Mouse (Mus musculus) midbrain, embryonic 12.5 days (tissue): ENCODE measurements at regions not wholly inside any gene's neighbourhood (a gene's known extent, or its start where the extent isn't known, plus 50 kb on each side); places are given as distances from the start of the nearest gene placed in this dataset.

Experiments
- ATAC-seq: fragments of 200-750 bp; cut with Nextera tagmentation; 2 replicates; pipeline ENCODE4 v1.8.0; 2017; ENCODE audit warnings: low read depth, moderate TSS enrichment, moderate library complexity; ENCODE audit not compliant: low FRiP score
- H3K27ac ChIP-seq: fragments of 300-500 bp; sonication (generic); replicated peaks from 2 replicates; pipeline ENCODE4 v1.5.1; 2016; ENCODE audit warnings: mild to moderate bottlenecking
- H3K27me3 ChIP-seq: fragments of 300-500 bp; sonication (generic); 2 replicates; pipeline ENCODE4 v1.6.1; 2016; ENCODE audit warnings: mild to moderate bottlenecking
- H3K36me3 ChIP-seq: fragments of 300-500 bp; sonication (generic); 2 replicates; pipeline ENCODE4 v1.6.1; 2016
- H3K4me1 ChIP-seq: fragments of 300-500 bp; sonication (generic); 2 replicates; pipeline ENCODE4 v1.6.1; 2016
- H3K4me2 ChIP-seq: fragments of 300-500 bp; sonication (generic); replicated peaks from 2 replicates; pipeline ENCODE4 v1.6.1; 2016; ENCODE audit warnings: mild to moderate bottlenecking, moderate library complexity
- H3K4me3 ChIP-seq: fragments of 300-500 bp; sonication (generic); 2 replicates; pipeline ENCODE4 v1.5.1; 2016; ENCODE audit warnings: mild to moderate bottlenecking
- H3K9ac ChIP-seq: fragments of 300-500 bp; sonication (generic); replicated peaks from 2 replicates; pipeline ENCODE4 v1.6.1; 2016; ENCODE audit warnings: mild to moderate bottlenecking, moderate library complexity
- H3K9me3 ChIP-seq: fragments of 300-500 bp; sonication (generic); 2 replicates; pipeline ENCODE4 v1.6.1; 2016; ENCODE audit warnings: mild to moderate bottlenecking
- WGBS: fragments of 180-500 bp; shearing (Covaris S2); methylation state at CpG from one replicate; pipeline ENCODE4 v1.1.7; 2016; 5-methylcytosine and 5-hydroxymethylcytosine counted together

DNA sequence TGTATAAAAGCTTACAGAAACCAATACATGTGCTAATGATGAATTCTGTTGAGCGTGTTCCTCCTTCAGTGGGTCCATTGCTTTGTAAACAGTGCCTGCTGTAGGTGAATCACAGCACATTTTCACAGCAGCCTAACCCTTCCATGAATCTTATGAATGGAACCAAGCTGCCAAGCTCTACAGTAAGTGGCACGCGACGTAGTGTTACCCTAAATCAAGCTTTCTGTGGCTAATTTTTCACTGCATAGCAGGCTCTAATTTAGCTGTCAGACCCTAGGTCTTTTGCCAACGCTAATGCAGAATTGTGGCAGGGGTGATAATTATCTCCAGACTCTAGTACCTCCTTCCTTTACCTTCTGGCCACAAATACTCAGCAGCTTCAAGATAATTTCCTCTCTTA lies 339.0 kb upstream of the Ercc4 start:
- ATAC-seq, result no peak
- no peak overlapping the region for H3K4me3 ChIP-seq
- no peaks in the 10 kb centered on the region for H3K36me3 ChIP-seq
- no peak overlapping the region for H3K9ac ChIP-seq
- H3K4me1 ChIP-seq, result no peaks in the 10 kb centered on the region
- H3K4me2 ChIP-seq, result no peak overlapping the region
- 95% methylated on average over 5 of the region's 5 CpGs for WGBS
- no peaks in the 10 kb centered on the region for H3K27me3 ChIP-seq
- H3K27ac ChIP-seq, result no peak overlapping the region
- H3K9me3 ChIP-seq, result no peaks in the 10 kb centered on the region

DNA sequence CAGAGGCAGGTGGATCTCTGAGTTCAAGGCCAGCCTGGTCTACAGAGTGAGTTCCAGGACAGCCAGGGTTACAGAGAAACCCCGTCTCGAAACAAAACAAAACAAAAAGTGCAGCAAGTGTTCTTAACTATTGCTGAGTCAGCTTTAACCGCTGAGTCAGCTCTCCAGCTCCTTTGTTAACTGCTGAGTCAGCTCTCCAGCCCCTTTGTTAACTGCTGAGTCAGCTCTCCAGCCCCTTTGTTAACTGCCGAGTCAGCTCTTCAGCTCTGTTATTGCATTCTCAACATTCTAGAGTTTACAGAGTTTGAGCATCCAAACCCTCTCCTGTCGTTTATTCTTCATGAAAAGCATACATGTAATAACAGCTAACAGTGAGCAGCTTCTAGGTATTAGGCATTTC lies 336.9 kb upstream of the Ercc4 start:
- Histone ChIP-seq H3K4me2 (no peak overlapping the region), H3K27ac (no peak overlapping the region), H3K4me1 (no peaks in the 10 kb centered on the region), H3K27me3 (no peaks in the 10 kb centered on the region), H3K36me3 (no peaks in the 10 kb centered on the region), H3K9ac (no peak overlapping the region), H3K9me3 (no peaks in the 10 kb centered on the region), H3K4me3 (no peak overlapping the region)
- ATAC-seq, result no peak
- 88% methylated on average over 5 of the region's 5 CpGs for WGBS

DNA sequence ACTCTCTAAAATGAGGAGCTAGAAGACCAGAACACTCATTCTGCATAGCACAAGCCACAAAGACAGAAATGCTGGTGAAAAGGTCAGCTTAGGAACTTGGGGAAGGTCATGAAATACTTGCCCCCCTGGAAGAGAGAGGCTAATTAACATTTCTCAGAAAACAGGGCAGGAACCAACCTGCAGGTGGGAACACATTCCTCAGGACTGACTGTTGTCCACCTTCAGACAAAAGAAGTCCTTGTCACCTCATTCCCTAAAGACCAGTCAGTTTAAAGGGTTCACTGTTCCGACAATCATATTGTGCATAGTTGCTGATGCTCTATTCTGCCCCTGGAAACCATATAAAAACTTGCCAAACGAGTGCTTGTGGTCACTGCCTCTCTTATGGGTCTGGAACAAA lies 333.6 kb upstream of the Ercc4 start:
- no peak overlapping the region for H3K4me2 ChIP-seq
- no peaks in the 10 kb centered on the region for H3K4me1 ChIP-seq
- H3K36me3 ChIP-seq, result no peaks in the 10 kb centered on the region
- no peak overlapping the region for H3K9ac ChIP-seq
- WGBS, result 62% methylated on average over 2 of the region's 2 CpGs
- ATAC-seq, result no peak
- no peaks in the 10 kb centered on the region for H3K27me3 ChIP-seq
- H3K9me3 ChIP-seq, result no peaks in the 10 kb centered on the region
- no peak overlapping the region for H3K4me3 ChIP-seq
- no peak overlapping the region for H3K27ac ChIP-seq

DNA sequence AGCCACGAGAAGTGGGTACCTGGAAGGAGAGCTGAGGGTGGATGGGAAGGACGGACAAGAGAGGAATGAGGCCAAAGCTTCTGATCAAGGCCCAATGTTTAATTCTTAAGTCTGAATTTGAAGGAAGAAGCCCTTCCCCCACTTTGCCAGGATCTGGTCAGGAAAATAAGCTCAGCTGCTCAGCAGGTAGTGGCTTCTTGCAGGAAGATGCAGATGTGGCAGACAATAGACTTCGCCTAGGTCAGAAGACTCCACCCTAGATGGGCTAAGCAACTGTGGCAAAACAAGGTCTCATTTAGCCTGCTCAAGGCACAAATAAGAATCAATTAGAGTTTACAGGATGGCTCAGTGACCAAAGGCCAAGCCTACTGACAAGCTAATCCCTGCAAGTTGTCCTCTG lies 330.4 kb upstream of the Ercc4 start:
- H3K4me1 ChIP-seq, result no peaks in the 10 kb centered on the region
- H3K27ac ChIP-seq, result no peak overlapping the region
- H3K9me3 ChIP-seq, result no peaks in the 10 kb centered on the region
- no peak overlapping the region for H3K4me2 ChIP-seq
- H3K4me3 ChIP-seq, result no peak overlapping the region
- H3K36me3 ChIP-seq, result no peaks in the 10 kb centered on the region
- no peak overlapping the region for H3K9ac ChIP-seq
- no peak for ATAC-seq
- 73% methylated on average over 3 of the region's 3 CpGs for WGBS
- no peaks in the 10 kb centered on the region for H3K27me3 ChIP-seq

DNA sequence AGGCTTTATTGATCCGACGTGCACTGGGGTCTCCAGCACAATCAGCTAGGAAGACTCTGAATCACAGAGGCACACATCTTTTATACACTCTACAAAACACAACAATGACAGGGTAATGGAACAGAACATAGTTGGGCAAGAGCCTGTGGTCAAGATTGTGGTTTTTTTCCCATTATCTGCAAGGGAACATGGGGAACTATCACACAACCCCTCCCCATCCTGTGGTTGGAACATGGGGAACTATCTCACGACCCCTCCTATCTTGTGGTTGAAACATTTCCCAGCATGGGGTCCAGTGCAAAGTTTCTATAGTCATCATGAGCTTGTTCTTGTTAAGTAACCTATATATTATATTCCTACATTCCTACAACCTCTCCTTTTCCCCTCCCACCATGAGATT lies 328.8 kb upstream of the Ercc4 start:
- no peaks in the 10 kb centered on the region for H3K36me3 ChIP-seq
- H3K9me3 ChIP-seq, result no peaks in the 10 kb centered on the region
- no peak overlapping the region for H3K27ac ChIP-seq
- 84% methylated on average over 3 of the region's 3 CpGs for WGBS
- ATAC-seq, result no peak
- no peak overlapping the region for H3K4me2 ChIP-seq
- no peak overlapping the region for H3K4me3 ChIP-seq
- no peak overlapping the region for H3K9ac ChIP-seq
- no peaks in the 10 kb centered on the region for H3K27me3 ChIP-seq
- no peaks in the 10 kb centered on the region for H3K4me1 ChIP-seq

DNA sequence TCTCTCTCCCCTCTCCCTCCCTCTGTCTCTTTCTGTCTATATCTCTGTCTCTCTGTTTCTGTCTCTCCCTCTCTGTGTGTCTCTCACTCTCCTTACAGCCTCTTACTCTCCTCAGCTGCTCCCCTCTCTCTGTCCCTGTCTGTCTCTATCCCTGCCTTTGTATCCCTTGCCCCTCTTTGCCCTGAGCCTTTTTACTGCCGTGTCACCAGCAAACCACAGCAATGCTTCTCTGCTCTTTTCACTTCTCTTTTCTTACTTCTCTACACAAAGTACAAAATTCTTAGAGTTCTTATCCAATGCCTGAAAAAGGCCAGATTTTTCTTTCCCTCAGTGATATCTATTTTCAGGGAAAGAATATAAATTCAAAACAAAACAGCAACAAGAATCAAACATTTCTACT lies 323.7 kb upstream of the Ercc4 start:
- Histone ChIP-seq H3K36me3 (no peaks in the 10 kb centered on the region), H3K27ac (no peak overlapping the region), H3K4me1 (no peaks in the 10 kb centered on the region), H3K4me2 (no peak overlapping the region), H3K4me3 (no peak overlapping the region), H3K9ac (no peak overlapping the region), H3K27me3 (no peaks in the 10 kb centered on the region), H3K9me3 (no peaks in the 10 kb centered on the region)
- ATAC-seq, result no peak
- 50% methylated on average over 1 of the region's 1 CpGs for WGBS

DNA sequence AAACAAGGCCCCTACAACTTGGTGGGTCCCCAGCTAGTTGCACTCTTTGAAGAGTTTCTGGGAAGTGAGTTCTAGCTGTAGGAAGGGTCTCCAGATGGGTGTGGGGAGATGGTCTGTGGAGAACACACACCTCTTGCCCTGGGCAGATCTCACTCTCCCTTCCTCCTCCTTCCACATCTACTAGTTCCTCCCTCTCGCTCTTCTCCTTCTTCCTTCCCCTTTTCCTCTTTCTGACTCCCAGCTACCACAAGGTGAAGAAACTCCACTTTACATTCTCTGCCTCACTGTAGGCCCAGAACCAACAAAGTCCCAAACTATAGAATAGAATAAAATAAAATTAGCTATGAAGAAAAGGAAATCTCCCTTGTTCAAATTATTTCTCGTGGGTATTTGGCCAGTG lies 311.0 kb upstream of the Ercc4 start:
- Histone ChIP-seq H3K4me2 (no peak overlapping the region), H3K36me3 (no peaks in the 10 kb centered on the region), H3K27me3 (no peaks in the 10 kb centered on the region), H3K27ac (no peak overlapping the region), H3K4me3 (no peak overlapping the region), H3K4me1 (no peaks in the 10 kb centered on the region), H3K9ac (no peak overlapping the region), H3K9me3 (no peaks in the 10 kb centered on the region)
- WGBS, result 86% methylated on average over 2 of the region's 2 CpGs
- no peak for ATAC-seq

DNA sequence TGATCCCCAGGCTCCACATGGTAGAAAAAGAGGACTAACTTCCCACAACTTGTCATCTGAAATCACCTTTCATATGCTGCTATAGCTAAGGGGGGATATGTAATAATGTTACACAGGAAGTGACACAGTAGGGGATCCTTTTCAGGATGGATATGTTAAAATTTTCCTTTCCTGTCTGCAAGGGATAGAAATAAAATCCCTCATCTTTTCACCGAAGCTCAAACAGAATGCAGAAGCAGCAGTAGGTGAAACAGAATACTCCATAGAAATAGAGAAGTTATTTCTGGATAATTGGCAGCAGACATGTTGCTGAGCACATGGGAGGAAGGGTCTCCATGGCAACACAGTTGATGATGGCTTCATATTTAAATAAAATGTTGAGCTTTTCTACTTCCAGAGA lies 309.3 kb upstream of the Ercc4 start:
- no peak for ATAC-seq
- Histone ChIP-seq H3K4me3 (no peak overlapping the region), H3K9ac (no peak overlapping the region), H3K9me3 (no peaks in the 10 kb centered on the region), H3K4me1 (no peaks in the 10 kb centered on the region), H3K4me2 (no peak overlapping the region), H3K36me3 (no peaks in the 10 kb centered on the region), H3K27me3 (no peaks in the 10 kb centered on the region), H3K27ac (no peak overlapping the region)
- 65% methylated on average over 1 of the region's 1 CpGs for WGBS

DNA sequence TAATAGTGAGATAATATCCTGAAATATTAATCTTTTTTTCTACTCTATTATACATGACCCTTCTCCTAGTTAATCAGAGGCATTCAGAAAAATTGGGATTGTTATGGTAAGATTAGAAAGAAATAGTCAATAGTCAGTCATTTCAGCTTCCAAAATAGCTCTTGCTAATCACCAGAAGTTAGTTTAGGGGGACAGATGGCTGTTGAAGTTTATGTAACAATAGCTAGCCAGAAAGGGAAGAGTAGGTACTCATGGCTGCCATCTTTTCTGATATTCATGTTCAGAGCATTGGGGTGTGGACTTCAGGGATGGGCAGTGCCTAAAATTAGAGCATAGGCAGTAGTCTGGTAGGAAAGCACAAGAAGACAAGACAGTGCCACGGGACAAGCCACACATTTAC lies 306.8 kb upstream of the Ercc4 start:
- no peak overlapping the region for H3K9ac ChIP-seq
- no peak for ATAC-seq
- H3K27me3 ChIP-seq, result no peaks in the 10 kb centered on the region
- no peak overlapping the region for H3K4me3 ChIP-seq
- H3K27ac ChIP-seq, result no peak overlapping the region
- no peak overlapping the region for H3K4me2 ChIP-seq
- no peaks in the 10 kb centered on the region for H3K9me3 ChIP-seq
- H3K4me1 ChIP-seq, result no peaks in the 10 kb centered on the region
- no peaks in the 10 kb centered on the region for H3K36me3 ChIP-seq
- WGBS, result 76% methylated on average over 1 of the region's 1 CpGs

DNA sequence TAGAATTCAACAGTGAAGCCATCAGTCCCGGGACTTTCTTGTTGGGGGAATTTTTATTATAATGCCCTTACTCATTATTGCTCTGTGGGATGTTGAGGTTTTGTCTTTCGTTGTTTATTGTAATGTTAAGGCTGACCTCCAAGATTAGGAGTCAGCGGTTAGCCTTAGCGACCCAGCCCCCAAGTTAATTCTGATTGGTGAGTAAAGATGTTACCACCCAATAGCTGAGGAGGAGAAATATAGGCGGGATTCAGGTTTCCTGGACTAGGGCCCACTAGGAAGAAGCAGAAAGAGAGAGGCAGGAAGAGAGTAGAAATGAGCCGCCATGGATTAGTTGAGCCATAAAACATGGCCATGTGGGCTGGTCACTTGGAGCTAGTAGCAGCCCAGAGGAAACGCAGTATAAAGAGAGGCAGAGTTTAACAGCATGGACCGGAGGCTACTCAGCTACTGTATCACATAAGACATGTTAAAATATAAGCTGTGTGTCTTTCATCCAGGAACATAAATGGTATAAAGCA lies 302.1 kb upstream of the Ercc4 start:
- Histone ChIP-seq H3K9ac (no peak overlapping the region), H3K4me2 (no peak overlapping the region), H3K9me3 (no peaks in the 10 kb centered on the region), H3K36me3 (no peaks in the 10 kb centered on the region), H3K27me3 (no peaks in the 10 kb centered on the region), H3K27ac (no peak overlapping the region), H3K4me1 (no peaks in the 10 kb centered on the region), H3K4me3 (no peak overlapping the region)
- ATAC-seq, result no peak
- WGBS, result 53% methylated on average over 8 of the region's 8 CpGs

DNA sequence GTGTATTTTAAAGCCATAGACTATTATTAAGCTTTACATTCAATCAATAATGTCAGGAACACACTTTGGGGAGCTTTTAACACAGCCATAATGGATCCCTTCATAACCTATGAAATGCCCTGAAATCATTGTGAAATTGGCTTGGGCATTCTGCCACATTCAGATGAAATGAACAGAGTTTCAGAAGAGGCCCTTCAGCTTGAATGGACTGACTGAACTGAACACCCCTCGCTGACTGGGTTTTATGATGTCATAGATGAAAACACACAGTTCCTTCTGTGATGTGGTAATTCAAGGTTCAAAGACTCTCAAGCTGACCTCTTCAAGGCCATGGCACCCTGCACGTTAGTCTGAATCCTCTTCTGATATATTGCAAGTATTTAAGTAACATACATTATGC lies 298.4 kb upstream of the Ercc4 start:
- Histone ChIP-seq H3K4me1 (no peaks in the 10 kb centered on the region), H3K9ac (no peak overlapping the region), H3K27me3 (no peaks in the 10 kb centered on the region), H3K27ac (no peak overlapping the region), H3K4me3 (no peak overlapping the region), H3K36me3 (no peaks in the 10 kb centered on the region), H3K9me3 (no peaks in the 10 kb centered on the region), H3K4me2 (no peak overlapping the region)
- WGBS, result 74% methylated on average over 2 of the region's 2 CpGs
- ATAC-seq, result no peak

DNA sequence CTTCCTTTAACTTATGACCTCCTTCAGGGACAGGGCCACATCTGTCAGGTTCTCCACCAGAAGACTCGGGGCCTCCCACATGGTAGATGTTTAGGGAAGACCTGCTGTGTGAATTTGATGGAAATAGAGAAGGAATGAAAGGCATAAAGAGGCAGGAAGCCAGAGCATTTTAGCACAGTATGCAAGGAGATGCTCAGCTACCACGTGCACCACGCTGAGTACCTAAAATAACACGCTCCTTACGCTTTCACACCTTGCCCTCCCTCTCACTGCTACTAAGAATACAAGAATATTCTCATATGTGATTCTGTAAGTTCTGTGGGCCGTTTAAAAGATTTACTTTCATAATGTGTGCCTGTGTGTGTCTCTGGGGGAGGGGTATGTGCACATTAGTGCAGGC lies 284.8 kb upstream of the Ercc4 start:
- Histone ChIP-seq H3K36me3 (no peaks in the 10 kb centered on the region), H3K4me2 (no peak overlapping the region), H3K9me3 (no peaks in the 10 kb centered on the region), H3K27ac (no peak overlapping the region), H3K4me1 (no peaks in the 10 kb centered on the region), H3K9ac (no peak overlapping the region), H3K4me3 (no peak overlapping the region), H3K27me3 (no peaks in the 10 kb centered on the region)
- 89% methylated on average over 6 of the region's 6 CpGs for WGBS
- ATAC-seq, result no peak

DNA sequence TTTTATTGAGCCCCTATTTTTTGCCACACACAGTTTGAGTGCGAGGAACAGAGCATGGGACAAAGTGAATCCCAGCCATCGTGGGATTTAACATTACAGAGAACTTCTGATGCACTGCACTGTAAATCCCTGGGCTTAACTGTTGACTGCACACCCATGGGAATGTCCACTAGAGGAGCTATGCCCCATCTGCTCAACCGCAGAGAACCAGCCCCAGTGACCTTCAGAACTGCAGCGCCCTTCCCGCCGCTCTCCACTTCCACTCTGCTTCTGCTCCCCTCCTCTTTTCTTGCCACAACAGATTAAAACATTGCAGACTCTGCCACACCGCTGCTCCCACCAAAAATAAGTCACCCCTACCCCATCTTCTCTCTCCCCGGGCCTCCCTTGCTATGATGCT lies 283.3 kb upstream of the Ercc4 start:
- Histone ChIP-seq H3K27ac (no peak overlapping the region), H3K4me1 (no peaks in the 10 kb centered on the region), H3K36me3 (no peaks in the 10 kb centered on the region), H3K27me3 (no peaks in the 10 kb centered on the region), H3K4me3 (no peak overlapping the region), H3K9ac (no peak overlapping the region), H3K9me3 (no peaks in the 10 kb centered on the region), H3K4me2 (no peak overlapping the region)
- ATAC-seq, result no peak
- WGBS, result 64% methylated on average over 8 of the region's 8 CpGs
